Mouse (Mus musculus): ENCODE measurements at regions not wholly inside any gene's neighbourhood (a gene's known extent, or its start where the extent isn't known, plus 50 kb on each side); places are given as distances from the start of the nearest gene placed in this dataset.

GRCm38 (mm10) chr16:5760821-5761220 is 124.3 kb upstream of the Rbfox1 start:
- no peaks in the 10 kb centered on the region for H3K36me3 ChIP-seq (ENCODE audit: control insufficient read depth in 1 of 2, insufficient read depth in 2 of 2, low read length in 2 of 2)
- H3K4me3 ChIP-seq (ENCODE audit: control insufficient read depth in 1 of 2, insufficient read depth in 1 of 2, low read depth in 2 of 2, low read length in 2 of 2), result no peak overlapping the region
- no peaks in the 10 kb centered on the region for H3K9me3 ChIP-seq (replicated peaks; ENCODE audit: insufficient read depth, low read length)
- DNase-seq (ENCODE audit: low read depth, low spot score), result no peak
- no peaks in the 10 kb centered on the region for H3K79me2 ChIP-seq (ENCODE audit: control insufficient read depth, insufficient read depth, low read length, poor library complexity)
- no peak overlapping the region for H3K9ac ChIP-seq (ENCODE audit: control insufficient read depth, low read depth, low read length, poor library complexity, severe bottlenecking)
- H3K4me1 ChIP-seq (ENCODE audit: control insufficient read depth in 1 of 2, insufficient read depth in 2 of 2, low read length in 2 of 2), result no peaks in the 10 kb centered on the region
- no peaks in the 10 kb centered on the region for H3K27me3 ChIP-seq (ENCODE audit: control insufficient read depth in 1 of 2, insufficient read depth in 2 of 2, low read length in 2 of 2)
- TF ChIP-seq TBP (IDR thresholded peaks at IDR 0.05; ENCODE audit: low read depth, low read length), result no peak
- TF ChIP-seq POLR2AphosphoS2 (IDR thresholded peaks at IDR 0.05; ENCODE audit: low read length), result no peak
- H3K27ac ChIP-seq (ENCODE audit: control insufficient read depth, low read depth, low read length), result no peak overlapping the region

GRCm38 (mm10) chr16:5759021-5759420 is 126.1 kb upstream of the Rbfox1 start:
- no peaks in the 10 kb centered on the region for H3K4me1 ChIP-seq (ENCODE audit: control insufficient read depth in 1 of 2, insufficient read depth in 2 of 2, low read length in 2 of 2)
- no peaks in the 10 kb centered on the region for H3K27me3 ChIP-seq (ENCODE audit: control insufficient read depth in 1 of 2, insufficient read depth in 2 of 2, low read length in 2 of 2)
- DNase-seq (ENCODE audit: low read depth, low spot score), result no peak
- no peak overlapping the region for H3K9ac ChIP-seq (ENCODE audit: control insufficient read depth, low read depth, low read length, poor library complexity, severe bottlenecking)
- H3K79me2 ChIP-seq (ENCODE audit: control insufficient read depth, insufficient read depth, low read length, poor library complexity), result no peaks in the 10 kb centered on the region
- H3K27ac ChIP-seq (ENCODE audit: control insufficient read depth, low read depth, low read length), result no peak overlapping the region
- no peak overlapping the region for H3K4me3 ChIP-seq (ENCODE audit: control insufficient read depth in 1 of 2, insufficient read depth in 1 of 2, low read depth in 2 of 2, low read length in 2 of 2)
- no peak for TF ChIP-seq EP300 (IDR thresholded peaks at IDR 0.05; ENCODE audit: low read depth in 1 of 2, low read length in 2 of 2)
- TF ChIP-seq RCOR1 (IDR thresholded peaks at IDR 0.05; ENCODE audit: low read depth, low read length), result no peak
- no peak for TF ChIP-seq MYB (IDR thresholded peaks at IDR 0.05; ENCODE audit: low read depth, low read length)
- no peak for TF ChIP-seq MYC (IDR thresholded peaks at IDR 0.05; ENCODE audit: low read depth, low read length)
- TF ChIP-seq ZKSCAN1 (IDR thresholded peaks at IDR 0.05; ENCODE audit: low read depth, low read length), result no peak
- no peak for TF ChIP-seq ZC3H11A (IDR thresholded peaks at IDR 0.05; ENCODE audit: low read depth, low read length)
- TF ChIP-seq RAD21 (IDR thresholded peaks at IDR 0.05; ENCODE audit: low read depth, low read length), result no peak
- TF ChIP-seq POLR2A (IDR thresholded peaks at IDR 0.05; ENCODE audit: control insufficient read depth in 1 of 2, insufficient read depth in 1 of 2, low read depth in 1 of 2, low read length in 2 of 2, poor library complexity in 1 of 2), result no peak
- no peak for TF ChIP-seq CHD1 (IDR thresholded peaks at IDR 0.05; ENCODE audit: low read depth, low read length)
- no peak for TF ChIP-seq CHD2 (IDR thresholded peaks at IDR 0.05; ENCODE audit: low read length)
- TF ChIP-seq NELFE (IDR thresholded peaks at IDR 0.05; ENCODE audit: low read depth, low read length), result no peak
- no peak for TF ChIP-seq POLR2AphosphoS2 (IDR thresholded peaks at IDR 0.05; ENCODE audit: low read length)
- TF ChIP-seq MEF2A (IDR thresholded peaks at IDR 0.05; ENCODE audit: extremely low read depth, insufficient replicate concordance, low read depth, low read length, poor library complexity, severe bottlenecking), result no peak
- no peak for TF ChIP-seq USF2 (IDR thresholded peaks at IDR 0.05; ENCODE audit: borderline replicate concordance in 1 of 2, insufficient read depth in 1 of 2, low read depth in 1 of 2, low read length in 2 of 2)
- no peak for TF ChIP-seq MAX (IDR thresholded peaks at IDR 0.05; ENCODE audit: low read length)
- no peak for TF ChIP-seq BHLHE40 (IDR thresholded peaks at IDR 0.05; ENCODE audit: borderline replicate concordance, low read depth, low read length)
- no peak for TF ChIP-seq SMC3 (IDR thresholded peaks at IDR 0.05; ENCODE audit: low read depth, low read length)
- no peak for TF ChIP-seq TAL1 (IDR thresholded peaks at IDR 0.05; ENCODE audit: low read length)
- no peak for TF ChIP-seq HCFC1 (IDR thresholded peaks at IDR 0.05; ENCODE audit: low read depth, low read length)
- H3K36me3 ChIP-seq (ENCODE audit: control insufficient read depth in 1 of 2, insufficient read depth in 2 of 2, low read length in 2 of 2), result no peaks in the 10 kb centered on the region
- H3K9me3 ChIP-seq (replicated peaks; ENCODE audit: insufficient read depth, low read length), result no peaks in the 10 kb centered on the region
